Mouse (Mus musculus): ENCODE data around the gene Ppp6r3. TPM values are rescaled to one million over a fixed set of nuclear protein-coding genes. Genes with fewer than 3 reads are reported as not detected.

Ppp6r3 gene
- polyA plus RNA-seq, 1 experiment from 2014 or later = 67.3 TPM

DNA sequence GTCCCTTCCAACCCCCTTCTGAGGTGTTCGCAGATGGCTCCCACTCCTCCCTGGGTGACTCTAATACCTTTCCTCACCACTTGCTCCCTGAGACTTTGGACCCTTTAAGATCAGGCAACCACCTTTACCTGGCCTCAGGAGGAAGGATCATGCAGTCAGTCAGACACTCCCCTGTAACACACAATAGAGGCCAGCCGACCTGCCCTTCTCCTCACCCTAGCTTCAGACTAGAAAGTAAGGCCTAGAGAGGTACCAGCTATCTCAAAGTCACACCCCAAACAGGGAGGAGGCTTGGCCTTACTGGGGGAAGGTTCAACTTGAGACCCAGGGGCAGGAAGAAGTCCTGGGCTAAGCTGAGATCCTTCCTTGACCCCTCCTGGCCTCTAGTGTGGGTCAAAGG is 151.3 kb downstream of the Ppp6r3 start:
- Histone ChIP-seq H3K36me3 (ENCODE audit: control insufficient read depth, insufficient read depth, low read length) (no peaks in the 10 kb centered on the region), H3K9me3 (ENCODE audit: control insufficient read depth, low read length) (no peaks in the 10 kb centered on the region), H3K27me3 (ENCODE audit: control insufficient read depth, insufficient read depth, low read length) (no peaks in the 10 kb centered on the region), H3K9ac (replicated peaks; ENCODE audit: low read depth, low read length) (no peak overlapping the region), H3K4me1 (ENCODE audit: control insufficient read depth, insufficient read depth, low read length) (0 out of 2 replicates have a peak, but pooled peaks cover 3% of the 10 kb centered on the region), H3K4me3 (ENCODE audit: low read depth, low read length) (no peak overlapping the region), H3K27ac (ENCODE audit: low read depth, low read length) (no peak overlapping the region), H3K4me2 (ENCODE audit: low read depth, low read length) (no peak overlapping the region)
- ATAC-seq (ENCODE audit: low read depth) = no peak
- 88% methylated on average over 2 of the region's 2 CpGs for WGBS

DNA sequence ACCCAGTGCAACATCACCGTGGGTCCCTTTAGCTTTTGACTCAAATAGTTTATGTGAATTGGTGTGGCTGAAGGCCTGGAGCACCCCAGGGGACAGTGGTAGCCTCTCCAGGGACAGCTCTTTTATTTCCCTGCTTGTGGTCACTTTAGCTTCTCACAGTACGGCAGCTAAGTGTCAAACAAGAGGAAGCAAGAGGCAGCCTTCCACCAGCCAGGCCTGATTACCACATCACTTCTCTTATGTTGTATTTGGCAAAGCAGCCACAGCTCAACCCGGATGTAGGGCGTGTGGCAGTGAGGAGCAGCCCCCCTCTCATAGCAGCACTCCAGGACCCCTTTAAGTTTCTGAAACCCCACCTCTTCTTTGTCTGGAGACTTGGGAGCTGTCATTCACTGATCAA is 152.6 kb downstream of the Ppp6r3 start:
- H3K4me2 ChIP-seq (ENCODE audit: low read depth, low read length) = no peak overlapping the region
- no peak for ATAC-seq (ENCODE audit: low read depth)
- WGBS = 65% methylated on average over 4 of the region's 4 CpGs
- H3K36me3 ChIP-seq (ENCODE audit: control insufficient read depth, insufficient read depth, low read length) = no peaks in the 10 kb centered on the region
- H3K27ac ChIP-seq (ENCODE audit: low read depth, low read length) = no peak overlapping the region
- H3K27me3 ChIP-seq (ENCODE audit: control insufficient read depth, insufficient read depth, low read length) = no peaks in the 10 kb centered on the region
- no peaks in the 10 kb centered on the region for H3K9me3 ChIP-seq (ENCODE audit: control insufficient read depth, low read length)
- no peak overlapping the region for H3K4me3 ChIP-seq (ENCODE audit: low read depth, low read length)
- H3K4me1 ChIP-seq (ENCODE audit: control insufficient read depth, insufficient read depth, low read length) = no peaks in the 10 kb centered on the region
- H3K9ac ChIP-seq (replicated peaks; ENCODE audit: low read depth, low read length) = no peak overlapping the region

GRCm38 (mm10) chr19:3422488-3422887 is 153.1 kb downstream of the Ppp6r3 start:
- 28% methylated on average over 6 of the region's 6 CpGs for WGBS
- Histone ChIP-seq H3K4me1 (ENCODE audit: control insufficient read depth, insufficient read depth, low read length) (no peaks in the 10 kb centered on the region), H3K4me3 (ENCODE audit: low read depth, low read length) (no peak overlapping the region), H3K9me3 (ENCODE audit: control insufficient read depth, low read length) (no peaks in the 10 kb centered on the region), H3K4me2 (ENCODE audit: low read depth, low read length) (no peak overlapping the region), H3K27me3 (ENCODE audit: control insufficient read depth, insufficient read depth, low read length) (no peaks in the 10 kb centered on the region), H3K9ac (replicated peaks; ENCODE audit: low read depth, low read length) (no peak overlapping the region), H3K27ac (ENCODE audit: low read depth, low read length) (no peak overlapping the region), H3K36me3 (ENCODE audit: control insufficient read depth, insufficient read depth, low read length) (no peaks in the 10 kb centered on the region)
- peak; percentile 49; the same call in 1 of the 2 replicates for ATAC-seq (ENCODE audit: low read depth)

GRCm38 (mm10) chr19:3419251-3419650 is 156.3 kb downstream of the Ppp6r3 start:
- 0 out of 2 replicates have a peak, but pooled peaks have one; percentile 33 for ATAC-seq (ENCODE audit: low read depth)
- H3K4me1 ChIP-seq (ENCODE audit: control insufficient read depth, insufficient read depth, low read length) = no peaks in the 10 kb centered on the region
- WGBS = 45% methylated on average over 5 of the region's 5 CpGs
- H3K27ac ChIP-seq (ENCODE audit: low read depth, low read length) = no peak overlapping the region
- no peak overlapping the region for H3K9ac ChIP-seq (replicated peaks; ENCODE audit: low read depth, low read length)
- H3K4me2 ChIP-seq (ENCODE audit: low read depth, low read length) = no peak overlapping the region
- H3K9me3 ChIP-seq (ENCODE audit: control insufficient read depth, low read length) = no peaks in the 10 kb centered on the region
- H3K4me3 ChIP-seq (ENCODE audit: low read depth, low read length) = no peak overlapping the region
- 0 out of 2 replicates have a peak, but pooled peaks cover 5% of the 10 kb centered on the region for H3K27me3 ChIP-seq (ENCODE audit: control insufficient read depth, insufficient read depth, low read length)
- no peaks in the 10 kb centered on the region for H3K36me3 ChIP-seq (ENCODE audit: control insufficient read depth, insufficient read depth, low read length)

DNA sequence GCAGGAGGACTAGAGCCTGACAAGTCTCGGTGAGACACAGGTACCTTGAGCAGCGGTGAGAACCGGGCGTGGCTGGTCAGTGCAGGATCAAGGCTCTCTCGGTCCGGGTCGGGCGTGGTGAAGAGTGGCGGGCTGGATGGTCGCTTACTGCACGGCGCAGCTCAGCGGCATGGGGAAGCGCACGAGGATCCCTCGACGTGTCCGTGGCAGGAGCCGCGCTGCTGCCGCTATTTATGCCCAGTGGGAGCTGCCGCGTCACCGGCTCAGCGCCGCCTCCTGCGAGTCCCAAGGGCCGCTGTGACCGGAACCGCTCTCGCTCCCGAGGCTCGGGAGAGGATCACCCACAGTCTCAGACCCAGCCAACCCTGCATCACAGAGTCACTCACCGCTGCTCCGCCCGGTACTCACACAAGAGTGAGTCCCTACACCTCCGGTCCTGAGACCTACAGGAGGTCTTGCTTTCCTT is 161.2 kb downstream of the Ppp6r3 start, which contains the start of gene Gal:
TSS of gene Gal (minus strand) at position 277 of the 466 bp plus-strand sequence.
- no peaks in the 10 kb centered on the region for H3K9me3 ChIP-seq (ENCODE audit: control insufficient read depth, low read length)
- no peak within 1 kb of the TSS for H3K27ac ChIP-seq (ENCODE audit: low read depth, low read length)
- WGBS = 4% methylated on average over 37 of the region's 37 CpGs
- H3K4me3 ChIP-seq (ENCODE audit: low read depth, low read length) = peak within 1 kb of the TSS; percentile 25
- H3K4me1 ChIP-seq (ENCODE audit: control insufficient read depth, insufficient read depth, low read length) = 0 out of 2 replicates have a peak, but pooled peaks cover 4% of the 10 kb centered on the region
- peak; percentile 32; the same call in 1 of the 2 replicates for ATAC-seq (ENCODE audit: low read depth)
- H3K4me2 ChIP-seq (ENCODE audit: low read depth, low read length) = peak within 1 kb of the TSS; percentile 53
- H3K27me3 ChIP-seq (ENCODE audit: control insufficient read depth, insufficient read depth, low read length) = 0 out of 2 replicates have a peak, but pooled peaks cover 8% of the 10 kb centered on the region
- H3K9ac ChIP-seq (replicated peaks; ENCODE audit: low read depth, low read length) = no peak within 1 kb of the TSS; the same call in 1 of the 2 replicates
- H3K36me3 ChIP-seq (ENCODE audit: control insufficient read depth, insufficient read depth, low read length) = no peaks in the 10 kb centered on the region

- Histone ChIP-seq H3K4me2 (ENCODE audit: low read depth, low read length) (no peak overlapping the region), H3K9ac (replicated peaks; ENCODE audit: low read depth, low read length) (no peak overlapping the region), H3K36me3 (ENCODE audit: control insufficient read depth, insufficient read depth, low read length) (no peaks in the 10 kb centered on the region), H3K9me3 (ENCODE audit: control insufficient read depth, low read length) (no peaks in the 10 kb centered on the region), H3K4me3 (ENCODE audit: low read depth, low read length) (no peak overlapping the region), H3K4me1 (ENCODE audit: control insufficient read depth, insufficient read depth, low read length) (no peaks in the 10 kb centered on the region), H3K27me3 (ENCODE audit: control insufficient read depth, insufficient read depth, low read length) (no peaks in the 10 kb centered on the region), H3K27ac (ENCODE audit: low read depth, low read length) (no peak overlapping the region)
- 74% methylated on average over 1 of the region's 1 CpGs for WGBS
- no peak for ATAC-seq (ENCODE audit: low read depth)
Observed at GRCm38 (mm10) chr19:3405531-3406281, 169.8 kb downstream of the Ppp6r3 start.

Other genes with a start within 250 kb of the Ppp6r3 start
- 0.12 and 0.30 TPM in 2 replicates for gene Tesmin, start 186.9 kb downstream of the Ppp6r3 start, polyA plus RNA-seq (2014; fragmentation: Nextera tagmentation; extraction: Ambion mirVana)
- gene Gal, start 161.2 kb downstream of the Ppp6r3 start, polyA plus RNA-seq (2014; fragmentation: Nextera tagmentation; extraction: Ambion mirVana) = 13.9 and 83.9 TPM in 2 replicates
- 0.98 and 1.3 TPM in 2 replicates for gene Lrp5, start 110.8 kb upstream of the Ppp6r3 start, polyA plus RNA-seq (2014; fragmentation: Nextera tagmentation; extraction: Ambion mirVana)
- 33.4 and 37.6 TPM in 2 replicates for gene 1810055G02Rik, start 132.5 kb upstream of the Ppp6r3 start, polyA plus RNA-seq (2014; fragmentation: Nextera tagmentation; extraction: Ambion mirVana)
- gene Kmt5b, start 191.7 kb upstream of the Ppp6r3 start, polyA plus RNA-seq (2014; fragmentation: Nextera tagmentation; extraction: Ambion mirVana) = 65.3 and 66.3 TPM in 2 replicates